Mouse (Mus musculus): ENCODE measurements around the gene Gucy2g.
"Not testable (repeated sequence)": the region's sequence is repeated elsewhere in the genome, so short reads cannot be mapped to it uniquely, and the experiment has no call there.

Gucy2g gene

DNA sequence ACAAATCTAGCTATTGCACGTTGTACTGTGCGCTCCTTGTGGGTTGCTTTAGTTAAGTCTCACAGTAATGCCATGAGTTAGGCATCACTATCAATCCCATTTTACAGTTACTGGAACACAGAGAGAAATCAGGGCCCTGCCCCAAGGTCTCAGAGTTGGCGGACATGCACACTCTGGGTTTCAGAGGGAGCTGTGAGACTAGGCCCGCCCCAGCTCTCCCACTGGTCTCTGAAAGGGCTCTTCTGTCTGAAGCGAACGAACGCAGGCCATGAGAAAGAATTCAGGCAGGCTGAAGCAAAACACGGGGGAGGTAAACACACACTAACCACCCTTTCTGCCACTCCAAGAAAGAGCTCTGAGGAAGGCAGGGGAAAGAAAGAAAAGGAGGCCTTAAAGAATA, 82.4 kb downstream of the Gucy2g start:
- DNase-seq: peak in 1 of 2 experiments; percentile 10

DNA sequence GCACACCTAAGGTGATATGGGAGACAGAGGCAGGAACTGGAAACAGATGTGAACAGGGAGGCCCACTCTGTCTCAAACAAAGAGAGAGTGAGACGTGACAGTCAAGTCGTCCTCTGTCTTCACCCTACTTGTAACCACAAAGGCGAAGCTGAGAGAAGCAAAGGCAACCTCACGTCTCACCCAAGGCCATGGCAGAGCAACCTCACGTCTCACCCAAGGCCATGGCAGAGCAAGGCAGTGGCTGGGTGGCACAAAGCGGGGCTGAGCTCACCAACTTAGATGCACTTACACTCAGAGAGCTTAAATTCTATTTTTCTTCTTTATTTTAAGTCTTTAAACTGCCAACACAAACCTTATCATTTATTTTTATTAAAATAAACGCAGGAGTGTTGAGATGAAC, 84.0 kb downstream of the Gucy2g start:
- DNase-seq: no peak

DNA sequence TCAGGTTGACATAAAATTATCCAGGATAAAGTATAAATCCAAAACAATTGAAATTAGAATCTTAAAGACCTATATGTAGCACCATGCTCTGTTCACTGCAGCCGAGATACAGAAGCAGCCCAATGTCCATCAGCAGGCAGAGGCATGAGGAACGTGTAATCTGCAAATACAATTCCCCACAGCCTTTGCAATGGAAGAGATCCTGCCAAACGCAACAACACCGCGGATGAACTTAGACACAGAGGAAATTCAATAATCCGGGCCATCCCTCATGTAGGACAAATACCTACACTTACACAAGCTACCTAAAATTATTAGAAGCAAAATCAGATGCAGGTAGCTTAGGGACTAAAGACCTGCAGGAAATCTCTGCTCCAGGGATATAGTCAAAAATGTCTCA, 88.1 kb downstream of the Gucy2g start:
- no peak for DNase-seq

DNA sequence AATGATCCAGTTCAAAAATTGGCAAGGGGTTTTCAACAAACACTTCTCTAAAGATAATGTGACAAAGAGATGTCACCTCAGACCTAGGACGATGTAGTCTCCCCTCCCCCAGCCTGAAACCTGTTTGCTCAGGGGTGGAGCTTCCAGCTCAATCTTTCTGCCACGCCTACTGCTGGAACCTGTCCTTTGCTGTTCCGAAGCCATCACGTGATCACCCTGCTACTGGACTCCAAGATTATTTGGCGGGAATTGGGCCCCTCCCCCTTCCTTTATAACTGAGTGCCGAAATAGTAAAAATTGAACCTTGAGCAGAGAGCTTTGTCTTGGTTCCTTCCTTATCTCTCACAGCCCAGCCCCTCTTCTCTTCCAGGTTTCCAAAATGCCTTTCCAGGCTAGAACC, 88.8 kb downstream of the Gucy2g start:
- DNase-seq: not testable (repeated sequence)

DNA sequence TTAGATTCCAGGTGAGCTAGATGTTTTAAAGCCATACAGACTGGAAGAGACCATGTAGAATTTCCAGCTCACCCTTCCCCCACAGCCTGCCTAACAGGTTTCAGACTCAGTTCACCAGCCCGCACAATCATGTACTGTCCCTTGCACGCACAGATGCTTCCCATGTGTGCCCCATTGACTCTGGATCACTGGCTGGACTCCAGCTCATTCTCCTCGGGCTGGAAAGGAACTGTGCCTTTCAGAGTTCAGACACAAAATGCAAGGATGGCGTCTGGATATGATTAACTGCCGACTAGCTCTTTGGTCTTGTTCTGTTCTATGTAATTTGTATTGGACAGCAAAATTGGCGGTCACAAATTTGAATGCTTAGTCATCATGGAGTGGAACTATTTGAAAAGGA, 91.4 kb downstream of the Gucy2g start:
- no peak for DNase-seq

DNA sequence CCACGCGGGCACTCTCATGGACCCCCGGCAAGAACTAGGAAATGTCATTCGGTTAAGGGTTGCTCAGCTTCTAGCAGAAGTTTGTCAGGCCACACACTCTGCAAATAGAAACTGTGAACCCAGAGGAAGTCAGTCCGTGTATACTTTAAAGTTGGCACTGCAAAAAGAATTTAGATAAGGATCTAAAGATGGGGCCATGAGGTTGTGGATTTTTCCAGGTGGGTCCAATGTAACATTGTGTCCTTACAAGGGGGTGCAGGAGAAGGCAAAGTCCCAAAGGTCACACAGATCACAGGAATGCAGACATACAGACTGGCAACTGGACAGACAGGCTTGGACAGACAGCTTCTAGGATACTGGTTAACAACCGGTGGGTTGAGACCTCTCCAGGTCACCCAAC, 92.9 kb downstream of the Gucy2g start:
- no peak for DNase-seq
